Mouse (Mus musculus) olfactory bulb, adult 2 months (tissue): ENCODE data around the gene Ncf1.

ENCODE experiments used
- CTCF ChIP-seq: fragments of 200-500 bp; IDR thresholded peaks from 2 replicates; pipeline ENCODE4 v1.5.1; 2012; ENCODE audit warnings: low read depth, mild to moderate bottlenecking, low read length, moderate library complexity; ENCODE audit not compliant: insufficient read depth
- POLR2A ChIP-seq: fragments of 200-500 bp; IDR thresholded peaks from 2 replicates; pipeline ENCODE4 v1.6.1; 2012; ENCODE audit warnings: mild to moderate bottlenecking, low read depth, low read length, moderate library complexity; ENCODE audit not compliant: insufficient read depth

DNA sequence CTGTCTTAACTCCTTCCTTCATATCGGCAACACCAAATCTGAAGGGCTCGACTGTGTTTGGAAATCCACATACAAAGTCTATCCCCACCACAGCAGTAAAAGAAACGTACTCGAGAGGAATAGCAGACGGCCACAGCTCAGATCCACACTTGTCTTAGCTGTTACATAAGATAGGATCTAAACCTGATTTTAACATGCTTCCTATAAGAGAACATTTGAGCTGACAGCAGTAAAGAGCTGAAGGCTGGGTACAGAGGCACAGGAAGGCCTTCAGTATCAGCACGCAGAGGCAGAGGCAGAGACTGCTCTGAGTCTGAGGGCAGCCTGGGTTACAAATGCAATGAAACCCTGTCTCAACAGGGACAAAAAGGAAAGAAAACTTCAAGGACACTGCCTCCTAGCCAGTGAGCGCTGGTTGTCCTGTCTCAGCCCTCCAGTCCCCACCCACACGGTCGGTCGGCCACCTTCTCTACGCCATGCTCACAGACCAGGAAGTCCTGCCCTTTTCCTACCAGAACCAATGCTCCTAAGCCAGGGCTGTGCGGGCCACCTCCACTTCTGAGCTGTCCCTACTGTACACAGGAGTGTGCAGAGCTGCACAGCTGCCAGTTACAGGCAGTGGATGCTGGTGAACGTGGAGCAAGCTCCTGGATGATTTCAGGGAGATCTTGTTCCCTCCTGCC, 28.1 kb upstream of the Ncf1 start:
- TF ChIP-seq CTCF, result no peak
- TF ChIP-seq POLR2A, result no peak
